Mouse (Mus musculus): ENCODE data around the gene Ulk1. TPM values are rescaled to one million over a fixed set of nuclear protein-coding genes. Genes with fewer than 3 reads are reported as not detected.
"Not testable (repeated sequence)": the region's sequence is repeated elsewhere in the genome, so short reads cannot be mapped to it uniquely, and the experiment has no call there.

The Ulk1 gene
- polyA plus RNA-seq (2012; rRNA removed) = 16.6 and 21.0 TPM in 2 replicates

GRCm38 (mm10) chr5:110809667-110810325, at the start of gene Ulk1:
TSS of gene Ulk1 (minus strand) at chr5:110810097.
- DNase-seq (ENCODE audit: low read depth, low spot score) = peak; percentile 95
- under 1% methylated on average over 80 of the region's 80 CpGs for WGBS

GRCm38 (mm10) chr5:110859013-110859650, 49.2 kb upstream of the Ulk1 start:
- 56% methylated on average over 13 of the region's 13 CpGs for WGBS
- DNase-seq (ENCODE audit: low read depth, low spot score) = no peak

GRCm38 (mm10) chr5:110857091-110857490, 47.2 kb upstream of the Ulk1 start:
- WGBS = 83% methylated on average over 5 of the region's 5 CpGs
- DNase-seq (ENCODE audit: low read depth, low spot score) = no peak

GRCm38 (mm10) chr5:110852990-110853389, 43.1 kb upstream of the Ulk1 start:
- 86% methylated on average over 1 of the region's 1 CpGs for WGBS
- DNase-seq (ENCODE audit: low read depth, low spot score) = no peak

GRCm38 (mm10) chr5:110841046-110841862, 31.4 kb upstream of the Ulk1 start:
- DNase-seq (ENCODE audit: low read depth, low spot score) = no peak

GRCm38 (mm10) chr5:110840465-110840864, 30.6 kb upstream of the Ulk1 start:
- WGBS = 5% methylated on average over 4 of the region's 4 CpGs

More at GRCm38 (mm10) chr5:110841046-110841862, 31.4 kb upstream of the Ulk1 start:
- WGBS = 93% methylated on average over 14 of the region's 14 CpGs

GRCm38 (mm10) chr5:110839678-110840365, 29.9 kb upstream of the Ulk1 start, which contains the start of the genes Hscb and Chek2:
TSS of gene Hscb (minus strand) at chr5:110839777.
TSS of gene Chek2 (plus strand) at chr5:110839979.
- DNase-seq (ENCODE audit: low read depth, low spot score) = peak; percentile 99
- WGBS = under 1% methylated on average over 41 of the region's 41 CpGs

More at GRCm38 (mm10) chr5:110840465-110840864, 30.6 kb upstream of the Ulk1 start:
- DNase-seq (ENCODE audit: low read depth, low spot score) = no peak

GRCm38 (mm10) chr5:110839038-110839677, 29.3 kb upstream of the Ulk1 start:
- WGBS = 3% methylated on average over 28 of the region's 28 CpGs
- no peak for DNase-seq (ENCODE audit: low read depth, low spot score)

- 78% methylated on average over 5 of the region's 5 CpGs for WGBS
- not testable (repeated sequence) for DNase-seq (ENCODE audit: low read depth, low spot score)
Measured at GRCm38 (mm10) chr5:110838016-110838415, 28.1 kb upstream of the Ulk1 start.

- WGBS = 24% methylated on average over 3 of the region's 3 CpGs
- no peak for DNase-seq (ENCODE audit: low read depth, low spot score)
Measured at GRCm38 (mm10) chr5:110835959-110836358, 26.1 kb upstream of the Ulk1 start.

- DNase-seq (ENCODE audit: low read depth, low spot score) = no peak
- 91% methylated on average over 5 of the region's 5 CpGs for WGBS
Measured at GRCm38 (mm10) chr5:110831036-110831720, 21.3 kb upstream of the Ulk1 start.

- no peak for DNase-seq (ENCODE audit: low read depth, low spot score)
- WGBS = 29% methylated on average over 5 of the region's 5 CpGs
Measured at GRCm38 (mm10) chr5:110827576-110827975, 17.7 kb upstream of the Ulk1 start.

GRCm38 (mm10) chr5:110826781-110827495, 17.0 kb upstream of the Ulk1 start:
- WGBS = 21% methylated on average over 8 of the region's 8 CpGs

GRCm38 (mm10) chr5:110824421-110824820, 14.5 kb upstream of the Ulk1 start:
- 34% methylated on average over 4 of the region's 4 CpGs for WGBS
- DNase-seq (ENCODE audit: low read depth, low spot score) = no peak

More at GRCm38 (mm10) chr5:110826781-110827495, 17.0 kb upstream of the Ulk1 start:
- DNase-seq (ENCODE audit: low read depth, low spot score) = peak; percentile 73

- under 1% methylated on average over 27 of the region's 27 CpGs for WGBS
- no peak for DNase-seq (ENCODE audit: low read depth, low spot score)
Measured at GRCm38 (mm10) chr5:110808821-110809666, 853 bp downstream of the Ulk1 start.

- DNase-seq (ENCODE audit: low read depth, low spot score) = no peak
- 0% methylated on average over 14 of the region's 14 CpGs for WGBS
Measured at GRCm38 (mm10) chr5:110808061-110808631, 1.8 kb downstream of the Ulk1 start.

GRCm38 (mm10) chr5:110807453-110807852, 2.4 kb downstream of the Ulk1 start:
- WGBS = 82% methylated on average over 4 of the region's 4 CpGs
- no peak for DNase-seq (ENCODE audit: low read depth, low spot score)
